Mouse (Mus musculus) small intestine, adult 10 weeks (tissue): ENCODE results near the gene Rab5b. TPM values are rescaled to one million over a fixed set of nuclear protein-coding genes. Genes with fewer than 3 reads are reported as not detected.

Source experiments
- polyA plus RNA-seq: library from polyadenylated mRNA; stranded (reverse); fragments of 350-450 nt; fragmentation: Illumina TruSeq; extraction: RNeasy Lipid Tissue Mini Kit (QIAGEN cat#74804); gene quantifications from one replicate; pipeline ENCODE4 v1.2.3, GENCODE M21; 2014; ENCODE audit warnings: low replicate concordance

Gene Rab5b
- 70.4 TPM for polyA plus RNA-seq

GRCm38 (mm10) chr10:128695992-128696807 lies at the start of gene Rab5b:
Gene Rab5b (minus strand): TSS chr10:128696264.

GRCm38 (mm10) chr10:128744680-128745601 lies 48.9 kb upstream of the Rab5b start, which contains the start of gene Dgka:
Gene Dgka (minus strand): TSS chr10:128744855.

GRCm38 (mm10) chr10:128704491-128705316 lies 8.6 kb upstream of the Rab5b start, which contains the start of gene Cdk2:
Gene Cdk2 (minus strand): TSS chr10:128705031.

GRCm38 (mm10) chr10:128703895-128704294 lies 7.8 kb upstream of the Rab5b start, which contains the start of gene Pmel:
Gene Pmel (plus strand): TSS chr10:128704195.

GRCm38 (mm10) chr10:128673763-128674468 lies 22.1 kb downstream of the Rab5b start, which contains the start of gene Suox:
Gene Suox (minus strand): TSS chr10:128674073.

GRCm38 (mm10) chr10:128645111-128646011 lies 50.7 kb downstream of the Rab5b start, which contains the start of gene Ikzf4:
Gene Ikzf4 (minus strand): TSS chr10:128645991.

Other genes starting within 250 kb of the Rab5b start
- 35.8 TPM for gene Smarcc2, start 237.0 kb downstream of the Rab5b start, polyA plus RNA-seq
- 27.1 TPM for gene Myl6, start 202.1 kb downstream of the Rab5b start, polyA plus RNA-seq
- not detected for gene Myl6b, start 197.6 kb downstream of the Rab5b start, polyA plus RNA-seq
- 1.9 TPM for gene Esyt1, start 170.4 kb downstream of the Rab5b start, polyA plus RNA-seq
- 0.85 TPM for gene Zc3h10, start 148.5 kb downstream of the Rab5b start, polyA plus RNA-seq
- 15.5 TPM for gene Rpl41, start 147.0 kb downstream of the Rab5b start, polyA plus RNA-seq
- 72.6 TPM for gene Pa2g4, start 130.3 kb downstream of the Rab5b start, polyA plus RNA-seq
- 157 TPM for gene Erbb3, start 106.6 kb downstream of the Rab5b start, polyA plus RNA-seq
- gene Rps26, start 69.5 kb downstream of the Rab5b start, polyA plus RNA-seq, result 7.5 TPM
- gene Ikzf4, start 50.3 kb downstream of the Rab5b start, polyA plus RNA-seq, result 0.41 TPM
- gene Suox, start 22.2 kb downstream of the Rab5b start, polyA plus RNA-seq, result 2.4 TPM
- gene Pmel, start 7.9 kb upstream of the Rab5b start, polyA plus RNA-seq, result not detected
- 14.3 TPM for gene Cdk2, start 8.8 kb upstream of the Rab5b start, polyA plus RNA-seq
- 41.2 TPM for gene Dgka, start 48.6 kb upstream of the Rab5b start, polyA plus RNA-seq
- 0.89 TPM for gene Pym1, start 51.6 kb upstream of the Rab5b start, polyA plus RNA-seq
- 2.0 TPM for gene Mmp19, start 94.6 kb upstream of the Rab5b start, polyA plus RNA-seq
- gene Dnajc14, start 107.8 kb upstream of the Rab5b start, polyA plus RNA-seq, result 39.9 TPM
- 3.1 TPM for gene Tmem198b, start 108.1 kb upstream of the Rab5b start, polyA plus RNA-seq
- 242 TPM for gene Sarnp, start 121.1 kb upstream of the Rab5b start, polyA plus RNA-seq
- gene Ormdl2, start 125.4 kb upstream of the Rab5b start, polyA plus RNA-seq, result 206 TPM
- gene Gdf11, start 195.5 kb upstream of the Rab5b start, polyA plus RNA-seq, result 0.85 TPM
- gene Cd63, start 204.7 kb upstream of the Rab5b start, polyA plus RNA-seq, result 401 TPM
- gene Rdh5, start 226.6 kb upstream of the Rab5b start, polyA plus RNA-seq, result 1.5 TPM
- gene Bloc1s1, start 227.8 kb upstream of the Rab5b start, polyA plus RNA-seq, result 2.2 TPM
- gene Itga7, start 237.6 kb upstream of the Rab5b start, polyA plus RNA-seq, result 0.45 TPM